Mouse (Mus musculus): ENCODE measurements around the gene Hsf3. TPM values are rescaled to one million over a fixed set of nuclear protein-coding genes. Genes with fewer than 3 reads are reported as not detected.

Hsf3 gene
- polyA plus RNA-seq, 1 experiment from 2014 or later: not detected

DNA sequence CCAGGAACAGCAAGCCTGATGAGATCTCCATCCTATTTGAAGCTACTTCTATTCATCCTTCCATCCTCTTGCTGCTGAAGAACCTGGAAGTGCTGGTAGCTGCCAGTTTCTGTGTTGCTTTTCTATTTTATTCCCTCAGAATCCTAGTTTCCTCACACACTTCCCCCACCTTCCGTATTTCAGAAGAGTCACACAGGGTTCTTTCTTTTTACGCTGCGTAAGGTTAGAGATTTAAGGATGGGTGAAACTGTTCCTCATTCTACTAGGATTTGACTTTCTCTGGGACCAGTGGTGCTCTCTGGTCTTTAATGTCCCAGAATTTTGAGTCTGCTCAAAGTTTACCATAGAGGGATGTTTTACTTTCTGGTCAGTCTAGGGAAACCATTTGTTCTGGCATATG is 162.8 kb downstream of the Hsf3 start, which contains the start of gene Vsig4:
Gene Vsig4 (minus strand): TSS at position 101 of the 400 bp plus-strand sequence.
- no peak within 1 kb of the TSS for H3K27ac ChIP-seq (ENCODE audit: low read length)
- no peak within 1 kb of the TSS for H3K4me3 ChIP-seq (ENCODE audit: low read depth, low read length)
- 94% methylated on average over 3 of the region's 3 CpGs for WGBS
- H3K4me2 ChIP-seq (ENCODE audit: low read length): no peak within 1 kb of the TSS
- H3K4me1 ChIP-seq (ENCODE audit: control insufficient read depth, insufficient read depth, low read length): no peaks in the 10 kb centered on the region
- no peaks in the 10 kb centered on the region for H3K9me3 ChIP-seq (replicated peaks; ENCODE audit: control insufficient read depth, low read length, poor library complexity, severe bottlenecking)
- no peak within 1 kb of the TSS for H3K9ac ChIP-seq (ENCODE audit: low read depth, low read length)
- H3K36me3 ChIP-seq (ENCODE audit: control insufficient read depth, insufficient read depth, low read length): no peaks in the 10 kb centered on the region
- no peaks in the 10 kb centered on the region for H3K27me3 ChIP-seq (ENCODE audit: control insufficient read depth, insufficient read depth, low read depth, low read length)
- no peak for ATAC-seq

DNA sequence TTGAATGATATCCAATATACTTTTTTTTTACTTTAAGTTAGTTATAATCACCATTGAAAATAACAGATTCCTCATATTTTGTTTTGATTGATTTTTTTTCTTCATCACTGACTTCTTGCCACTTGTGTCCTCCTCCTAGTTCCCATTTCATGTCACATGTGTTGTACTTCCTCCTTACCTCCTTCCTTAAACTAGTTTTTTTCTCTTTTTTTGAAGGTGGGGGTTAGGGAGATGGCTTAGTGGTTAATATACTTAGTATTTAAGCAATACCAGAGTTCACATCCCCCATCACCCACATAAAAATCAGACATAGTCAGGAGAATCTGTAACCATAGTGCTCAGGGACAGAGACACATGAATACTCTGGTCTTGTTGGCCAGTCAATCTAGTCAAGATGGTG is 199.6 kb downstream of the Hsf3 start:
- Histone ChIP-seq H3K9me3 (replicated peaks; ENCODE audit: control insufficient read depth, low read length, poor library complexity, severe bottlenecking) (no peaks in the 10 kb centered on the region), H3K4me2 (ENCODE audit: low read length) (no peak overlapping the region), H3K27me3 (ENCODE audit: control insufficient read depth, insufficient read depth, low read depth, low read length) (no peaks in the 10 kb centered on the region), H3K36me3 (ENCODE audit: control insufficient read depth, insufficient read depth, low read length) (no peaks in the 10 kb centered on the region), H3K9ac (ENCODE audit: low read depth, low read length) (no peak overlapping the region), H3K4me1 (ENCODE audit: control insufficient read depth, insufficient read depth, low read length) (no peaks in the 10 kb centered on the region), H3K27ac (ENCODE audit: low read length) (no peak overlapping the region), H3K4me3 (ENCODE audit: low read depth, low read length) (no peak overlapping the region)
- no peak for ATAC-seq

Other genes with a start within 250 kb of the Hsf3 start
- gene Vsig4, start 162.9 kb downstream of the Hsf3 start, polyA plus RNA-seq (2015; fragmentation: Nextera tagmentation; extraction: Ambion mirVana): not detected in 2 replicates
- 3.1 and 3.9 TPM in 2 replicates for gene Heph, start 935 bp downstream of the Hsf3 start, polyA plus RNA-seq (2015; fragmentation: Nextera tagmentation; extraction: Ambion mirVana)